Mouse (Mus musculus) kidney, postnatal 4 days (tissue): ENCODE data around the gene Olfr358.

Source experiments
- DNase-seq, 2 experiments: peaks; one replicate each; pipeline ENCODE4 v3.0.0; 2021; ENCODE audit warnings: mixed read lengths in 2 of 2

Olfr358 gene

DNA sequence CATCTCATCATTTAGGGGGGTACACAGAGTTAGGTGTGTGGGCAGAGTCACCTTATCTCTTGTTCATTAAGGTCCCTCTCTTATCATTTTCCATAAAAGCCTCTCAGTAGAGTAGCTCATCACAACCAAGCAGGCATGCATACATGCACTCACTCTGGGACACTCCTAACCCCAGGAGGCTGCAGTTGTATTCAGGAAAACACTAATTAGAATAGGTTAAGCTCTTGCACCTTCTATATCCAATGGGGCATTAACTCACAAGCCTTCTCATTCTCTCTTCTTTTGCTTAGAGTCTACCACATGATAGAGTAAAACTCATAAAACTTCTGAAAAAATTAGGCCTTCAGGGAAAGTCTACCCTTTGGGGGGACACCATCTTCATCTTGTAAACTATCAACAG, at the start of gene Olfr358:
TSS of gene Olfr358 (minus strand) at position 101 of the 400 bp plus-strand sequence.
- no peak for DNase-seq

GRCm38 (mm10) chr2:36997030-36997429, 12.1 kb downstream of the Olfr358 start:
- DNase-seq, result no peak

- no peak for DNase-seq
These were observed 15.6 kb downstream of the Olfr358 start, which contains the start of gene Olfr357 for GRCm38 (mm10) chr2:36993527-36993926. Gene Olfr357, plus strand, starts transcription at chr2:36993827.
